Mouse (Mus musculus): ENCODE data around the gene Caln1. TPM values are rescaled to one million over a fixed set of nuclear protein-coding genes. Genes with fewer than 3 reads are reported as not detected.

The Caln1 gene
- polyA plus RNA-seq, 1 experiment from 2014 or later, result 10.1 TPM

DNA sequence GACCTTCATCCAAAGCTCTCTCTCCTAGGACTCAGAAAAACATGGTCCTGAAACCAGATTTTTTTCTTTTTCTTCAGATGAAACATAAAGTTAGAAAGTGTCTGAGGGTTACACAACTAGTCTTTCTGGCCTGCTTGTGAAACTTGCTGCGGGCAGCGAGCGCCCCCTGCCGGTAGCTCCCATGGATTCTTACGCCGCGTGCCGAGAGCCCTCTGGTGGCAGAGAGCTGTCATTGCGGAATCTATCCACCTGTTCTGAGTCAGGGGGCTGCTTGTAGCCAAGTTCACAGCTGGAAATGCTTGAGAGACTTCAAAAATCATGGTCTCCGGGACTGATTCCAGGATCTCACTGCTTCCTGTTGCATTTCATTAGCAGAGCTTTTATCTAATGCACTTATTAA is 484.1 kb downstream of the Caln1 start:
- H3K4me2 ChIP-seq, result no peak overlapping the region
- WGBS, result under 1% methylated on average over 10 of the region's 10 CpGs
- ATAC-seq (ENCODE audit: low FRiP score), result no peak
- H3K27me3 ChIP-seq, result 0 out of 2 replicates have a peak, but pooled peaks cover 3% of the 10 kb centered on the region
- H3K27ac ChIP-seq, result no peak overlapping the region
- no peaks in the 10 kb centered on the region for H3K36me3 ChIP-seq
- H3K4me3 ChIP-seq, result no peak overlapping the region
- H3K9me3 ChIP-seq, result no peaks in the 10 kb centered on the region
- peaks cover 4% of the 10 kb centered on the region for H3K4me1 ChIP-seq (replicated peaks)
- H3K9ac ChIP-seq, result no peak overlapping the region

DNA sequence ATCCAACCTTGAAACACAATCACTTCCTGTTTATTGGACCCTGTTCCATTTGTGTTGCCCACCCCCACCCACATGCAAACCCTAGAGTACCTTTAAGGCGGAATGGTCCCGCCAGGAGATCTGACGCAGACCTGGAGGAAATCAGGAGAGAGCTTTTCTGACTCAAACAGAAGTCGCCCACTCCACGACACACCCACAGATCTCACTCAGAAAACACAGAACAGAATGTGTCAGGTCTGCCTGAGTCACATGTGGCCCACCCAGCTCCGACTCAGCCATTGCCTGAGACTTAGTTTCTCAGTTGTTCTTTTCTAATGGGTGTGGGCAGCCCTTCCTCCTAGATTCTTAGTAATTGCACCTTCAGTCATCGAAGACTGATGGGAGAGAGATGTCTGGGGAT is 485.2 kb downstream of the Caln1 start:
- Histone ChIP-seq H3K27ac (no peak overlapping the region), H3K4me3 (no peak overlapping the region), H3K36me3 (no peaks in the 10 kb centered on the region), H3K4me1 (replicated peaks) (peaks cover 4% of the 10 kb centered on the region), H3K27me3 (0 out of 2 replicates have a peak, but pooled peaks cover 3% of the 10 kb centered on the region), H3K9me3 (no peaks in the 10 kb centered on the region), H3K4me2 (no peak overlapping the region), H3K9ac (no peak overlapping the region)
- no peak for ATAC-seq (ENCODE audit: low FRiP score)
- WGBS, result 85% methylated on average over 7 of the region's 7 CpGs

DNA sequence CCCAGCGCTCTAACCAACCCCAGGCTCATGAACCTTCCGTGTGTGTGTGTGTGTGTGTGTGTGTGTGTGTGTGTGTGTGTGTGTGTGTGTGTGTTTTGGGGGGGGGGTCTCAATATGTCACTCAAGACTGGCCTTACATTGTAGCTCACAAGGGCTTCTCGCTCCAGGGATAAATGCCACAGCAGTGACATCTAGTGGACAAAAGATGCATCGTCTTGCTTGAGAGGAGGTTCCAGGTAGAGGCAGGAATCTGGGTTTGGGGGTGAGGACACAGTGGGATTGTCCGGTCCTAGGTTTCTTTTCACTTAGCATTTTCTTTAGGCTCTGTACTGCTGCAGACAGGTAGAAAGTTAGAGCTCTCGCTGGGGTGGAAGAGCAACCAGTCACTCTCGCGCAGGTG is 488.9 kb downstream of the Caln1 start:
- whole genome bisulfite sequencing, result 26% methylated on average over 8 of the region's 8 CpGs
- Histone ChIP-seq H3K27me3 (0 out of 2 replicates have a peak, but pooled peaks cover 3% of the 10 kb centered on the region), H3K4me1 (replicated peaks) (no peaks in the 10 kb centered on the region), H3K36me3 (no peaks in the 10 kb centered on the region), H3K4me3 (no peak overlapping the region), H3K4me2 (no peak overlapping the region), H3K27ac (no peak overlapping the region), H3K9ac (no peak overlapping the region), H3K9me3 (no peaks in the 10 kb centered on the region)
- ATAC-seq (ENCODE audit: low FRiP score), result 0 out of 2 replicates have a peak, but pooled peaks have one; percentile 13

GRCm38 (mm10) chr5:130858706-130859105 is 489.5 kb downstream of the Caln1 start:
- no peak overlapping the region for H3K9ac ChIP-seq
- H3K36me3 ChIP-seq, result no peaks in the 10 kb centered on the region
- no peaks in the 10 kb centered on the region for H3K4me1 ChIP-seq (replicated peaks)
- no peak for ATAC-seq (ENCODE audit: low FRiP score)
- H3K9me3 ChIP-seq, result no peaks in the 10 kb centered on the region
- 82% methylated on average over 3 of the region's 3 CpGs for WGBS
- no peak overlapping the region for H3K4me3 ChIP-seq
- H3K27ac ChIP-seq, result no peak overlapping the region
- H3K4me2 ChIP-seq, result no peak overlapping the region
- 0 out of 2 replicates have a peak, but pooled peaks cover 3% of the 10 kb centered on the region for H3K27me3 ChIP-seq

GRCm38 (mm10) chr5:130859736-130860135 is 490.5 kb downstream of the Caln1 start:
- ATAC-seq (ENCODE audit: low FRiP score), result no peak
- no peak overlapping the region for H3K4me3 ChIP-seq
- 0 out of 2 replicates have a peak, but pooled peaks cover 3% of the 10 kb centered on the region for H3K27me3 ChIP-seq
- H3K9ac ChIP-seq, result no peak overlapping the region
- no peaks in the 10 kb centered on the region for H3K36me3 ChIP-seq
- WGBS, result 64% methylated on average over 4 of the region's 6 CpGs
- H3K4me1 ChIP-seq (replicated peaks), result no peaks in the 10 kb centered on the region
- no peak overlapping the region for H3K27ac ChIP-seq
- H3K9me3 ChIP-seq, result no peaks in the 10 kb centered on the region
- no peak overlapping the region for H3K4me2 ChIP-seq

GRCm38 (mm10) chr5:130862302-130862701 is 493.0 kb downstream of the Caln1 start:
- H3K36me3 ChIP-seq, result no peaks in the 10 kb centered on the region
- H3K4me2 ChIP-seq, result no peak overlapping the region
- WGBS, result 70% methylated on average over 5 of the region's 5 CpGs
- no peak overlapping the region for H3K27ac ChIP-seq
- ATAC-seq (ENCODE audit: low FRiP score), result no peak
- no peaks in the 10 kb centered on the region for H3K27me3 ChIP-seq
- no peaks in the 10 kb centered on the region for H3K9me3 ChIP-seq
- H3K4me3 ChIP-seq, result no peak overlapping the region
- H3K4me1 ChIP-seq (replicated peaks), result no peaks in the 10 kb centered on the region
- no peak overlapping the region for H3K9ac ChIP-seq

GRCm38 (mm10) chr5:130869869-130870268 is 500.6 kb downstream of the Caln1 start:
- H3K27ac ChIP-seq, result no peak overlapping the region
- H3K9ac ChIP-seq, result no peak overlapping the region
- H3K27me3 ChIP-seq, result no peaks in the 10 kb centered on the region
- 79% methylated on average over 1 of the region's 1 CpGs for WGBS
- no peak overlapping the region for H3K4me3 ChIP-seq
- H3K36me3 ChIP-seq, result 0 out of 2 replicates have a peak, but pooled peaks cover 6% of the 10 kb centered on the region
- no peak overlapping the region for H3K4me2 ChIP-seq
- H3K9me3 ChIP-seq, result no peaks in the 10 kb centered on the region
- H3K4me1 ChIP-seq (replicated peaks), result no peaks in the 10 kb centered on the region
- no peak for ATAC-seq (ENCODE audit: low FRiP score)

GRCm38 (mm10) chr5:130871086-130871485 is 501.8 kb downstream of the Caln1 start:
- H3K4me3 ChIP-seq, result no peak overlapping the region
- H3K4me2 ChIP-seq, result no peak overlapping the region
- no peak overlapping the region for H3K9ac ChIP-seq
- H3K9me3 ChIP-seq, result no peaks in the 10 kb centered on the region
- 64% methylated on average over 8 of the region's 8 CpGs for WGBS
- H3K27me3 ChIP-seq, result no peaks in the 10 kb centered on the region
- no peak overlapping the region for H3K27ac ChIP-seq
- no peaks in the 10 kb centered on the region for H3K4me1 ChIP-seq (replicated peaks)
- ATAC-seq (ENCODE audit: low FRiP score), result no peak
- H3K36me3 ChIP-seq, result peaks cover 6% of the 10 kb centered on the region; the same call in 1 of the 2 replicates

DNA sequence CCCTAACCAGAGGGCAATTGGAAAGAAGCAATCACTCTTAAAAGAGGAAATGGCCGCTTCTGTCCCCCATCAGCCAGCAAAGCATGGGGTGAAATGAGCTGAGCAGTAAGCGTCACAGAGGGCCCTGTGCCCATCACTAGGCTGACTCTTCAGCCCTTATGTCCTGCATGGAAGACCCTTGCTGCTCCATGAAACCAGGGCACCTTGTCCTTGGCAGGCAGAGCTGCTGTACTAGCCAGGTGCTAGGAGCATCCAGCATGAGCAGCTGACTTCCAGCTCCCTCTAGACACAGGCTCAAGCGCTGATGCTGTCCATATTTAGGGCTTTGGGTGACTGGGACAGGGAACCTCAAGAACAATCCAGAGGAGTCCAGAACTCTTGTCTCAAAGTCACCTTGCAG is 506.1 kb downstream of the Caln1 start:
- no peaks in the 10 kb centered on the region for H3K27me3 ChIP-seq
- H3K9me3 ChIP-seq, result peaks cover 8% of the 10 kb centered on the region; the same call in 1 of the 2 replicates
- H3K27ac ChIP-seq, result no peak overlapping the region
- H3K4me1 ChIP-seq (replicated peaks), result no peaks in the 10 kb centered on the region
- H3K9ac ChIP-seq, result no peak overlapping the region
- no peak overlapping the region for H3K4me2 ChIP-seq
- no peak overlapping the region for H3K4me3 ChIP-seq
- H3K36me3 ChIP-seq, result peaks cover 6% of the 10 kb centered on the region
- no peak for ATAC-seq (ENCODE audit: low FRiP score)
- WGBS, result 91% methylated on average over 3 of the region's 3 CpGs

GRCm38 (mm10) chr5:130880331-130880730 is 511.1 kb downstream of the Caln1 start:
- no peak overlapping the region for H3K4me2 ChIP-seq
- H3K4me1 ChIP-seq (replicated peaks), result no peaks in the 10 kb centered on the region
- H3K36me3 ChIP-seq, result no peaks in the 10 kb centered on the region; the same call in none of the 2 replicates
- no peak for ATAC-seq (ENCODE audit: low FRiP score)
- no peak overlapping the region for H3K9ac ChIP-seq
- no peak overlapping the region for H3K4me3 ChIP-seq
- peaks cover 8% of the 10 kb centered on the region; the same call in 1 of the 2 replicates for H3K9me3 ChIP-seq
- no peaks in the 10 kb centered on the region for H3K27me3 ChIP-seq
- no peak overlapping the region for H3K27ac ChIP-seq
- 67% methylated on average over 5 of the region's 5 CpGs for WGBS

GRCm38 (mm10) chr5:130891735-130892134 is 522.5 kb downstream of the Caln1 start:
- no peaks in the 10 kb centered on the region for H3K9me3 ChIP-seq
- H3K27ac ChIP-seq, result no peak overlapping the region
- no peak overlapping the region for H3K4me3 ChIP-seq
- H3K27me3 ChIP-seq, result no peaks in the 10 kb centered on the region
- no peaks in the 10 kb centered on the region for H3K36me3 ChIP-seq
- WGBS, result 49% methylated on average over 5 of the region's 5 CpGs
- H3K9ac ChIP-seq, result no peak overlapping the region
- no peak overlapping the region for H3K4me2 ChIP-seq
- H3K4me1 ChIP-seq (replicated peaks), result peaks cover 17% of the 10 kb centered on the region
- ATAC-seq (ENCODE audit: low FRiP score), result no peak

DNA sequence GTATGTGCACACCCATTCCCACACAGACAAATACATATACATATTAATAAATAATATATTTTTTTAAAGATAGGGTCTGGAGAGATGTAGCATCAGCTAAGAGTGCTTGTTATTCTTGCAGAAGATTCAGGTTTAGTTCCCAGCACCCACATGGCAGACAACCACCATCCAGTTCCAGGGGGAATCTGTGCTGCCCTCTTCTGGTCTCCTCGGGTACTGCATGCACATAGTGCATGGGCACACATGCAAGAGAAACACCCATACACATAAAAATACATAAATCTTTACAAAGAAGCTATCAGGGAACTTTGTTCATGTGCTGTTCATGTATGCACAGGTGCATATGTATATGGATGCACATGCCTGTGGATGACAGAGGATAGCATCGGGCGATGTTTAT is 526.7 kb downstream of the Caln1 start:
- Histone ChIP-seq H3K4me3 (no peak overlapping the region), H3K4me2 (no peak overlapping the region), H3K36me3 (no peaks in the 10 kb centered on the region), H3K9ac (no peak overlapping the region), H3K27me3 (no peaks in the 10 kb centered on the region), H3K27ac (no peak overlapping the region), H3K4me1 (replicated peaks) (peaks cover 11% of the 10 kb centered on the region; the same call in 1 of the 2 replicates), H3K9me3 (no peaks in the 10 kb centered on the region)
- WGBS, result 95% methylated on average over 3 of the region's 3 CpGs
- no peak for ATAC-seq (ENCODE audit: low FRiP score)
